Mouse (Mus musculus) ovary, postnatal 36 days (tissue): Measurements from ENCODE around the gene Ube2b.

Experiments
- DNase-seq: peaks from one replicate; pipeline ENCODE4 v3.0.0; 2022; ENCODE audit warnings: low spot score, mixed read lengths

Ube2b gene

DNA sequence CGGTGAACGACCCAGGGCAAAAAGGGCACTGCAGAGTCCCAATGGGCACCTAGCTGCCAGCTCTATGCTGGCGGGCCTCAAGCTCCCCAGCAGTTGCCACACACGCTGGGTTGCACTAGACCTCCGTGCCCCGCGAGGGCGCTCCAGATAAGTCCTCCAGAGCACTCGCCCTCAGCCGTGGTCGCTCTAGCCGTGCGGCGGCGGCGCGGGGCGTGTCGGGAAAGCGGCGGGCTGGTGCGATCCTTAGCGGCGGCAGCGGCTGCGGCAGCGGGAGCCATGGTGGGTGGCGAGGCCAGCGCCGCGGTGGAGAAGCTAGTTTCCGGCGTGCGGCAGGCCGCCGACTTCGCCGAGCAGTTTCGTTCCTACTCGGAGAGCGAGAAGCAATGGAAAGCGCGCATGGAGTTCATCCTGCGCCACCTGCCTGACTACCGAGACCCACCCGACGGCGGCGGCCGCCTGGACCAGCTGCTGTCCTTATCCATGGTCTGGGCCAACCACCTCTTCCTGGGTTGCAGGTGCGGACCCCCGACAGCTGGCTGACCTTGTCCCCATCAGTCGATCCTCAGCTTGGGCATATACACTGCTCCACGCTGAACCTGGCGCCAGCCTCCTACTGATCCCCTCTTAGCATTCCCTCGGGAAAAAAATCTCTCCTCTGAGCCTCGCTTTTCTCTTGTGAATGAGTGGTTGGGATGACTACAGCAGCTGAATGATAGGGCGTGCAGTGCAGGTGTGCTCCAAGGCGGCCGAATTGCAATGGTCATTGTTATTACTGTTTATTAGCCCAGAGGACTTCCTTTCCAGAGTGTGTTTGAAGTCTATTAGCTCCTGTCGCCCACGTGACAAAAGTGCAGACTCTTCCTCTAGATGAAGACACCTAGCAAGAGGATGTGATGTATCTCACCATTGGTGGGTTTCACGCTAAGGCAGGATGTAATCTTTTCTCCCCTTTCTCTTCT, 32.8 kb downstream of the Ube2b start, which contains the start of gene Cdkn2aipnl:
TSS of gene Cdkn2aipnl (plus strand) at position 219 of the 959 bp plus-strand sequence.
- peak; percentile 97 for DNase-seq

DNA sequence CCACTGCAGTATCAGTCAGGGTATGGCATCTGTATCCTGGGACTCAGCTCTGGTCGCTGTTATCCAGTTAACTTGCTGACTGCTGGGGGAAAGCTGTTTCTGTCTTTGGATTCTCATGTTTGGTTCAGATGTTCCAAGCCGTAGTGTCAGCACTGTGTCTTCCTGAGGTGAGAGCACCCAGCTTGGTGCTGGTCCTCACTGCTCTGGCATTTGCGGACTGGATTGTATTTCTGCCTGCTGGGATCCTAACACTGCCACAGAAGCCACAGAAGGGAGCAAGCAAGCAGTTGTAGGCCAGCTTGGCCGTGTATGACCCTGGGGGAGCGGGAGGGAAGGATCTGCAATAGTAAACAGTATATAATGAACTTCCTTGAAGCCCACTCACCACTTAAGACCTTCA, 33.9 kb downstream of the Ube2b start:
- no peak for DNase-seq

GRCm38 (mm10) chr11:51962277-51962676, 38.3 kb downstream of the Ube2b start:
- DNase-seq, result no peak

DNA sequence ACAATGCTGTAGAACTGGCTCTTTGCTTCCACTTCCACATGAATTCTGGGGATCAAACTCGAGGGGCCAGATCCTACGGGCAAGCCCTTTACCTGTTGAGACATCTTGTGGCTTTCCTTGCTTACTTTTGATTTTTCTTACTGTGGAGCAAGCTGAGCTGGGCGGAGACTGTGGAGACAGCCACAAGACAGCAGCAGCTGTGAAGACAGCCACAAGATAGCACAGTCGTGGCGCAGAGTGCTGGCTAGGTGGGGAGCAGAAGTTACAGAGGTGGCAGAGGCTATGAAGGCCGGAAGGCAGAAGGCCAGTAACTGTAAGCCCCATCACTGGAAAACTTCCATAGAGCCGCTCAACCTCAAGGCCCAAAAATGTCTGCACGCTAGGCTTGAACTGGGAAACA, 38.8 kb downstream of the Ube2b start:
- no peak for DNase-seq

- DNase-seq, result peak; percentile 14
Observed at GRCm38 (mm10) chr11:51960967-51961471, 39.5 kb downstream of the Ube2b start.

GRCm38 (mm10) chr11:51960061-51960460, 40.5 kb downstream of the Ube2b start:
- no peak for DNase-seq

GRCm38 (mm10) chr11:51959511-51959910, 41.1 kb downstream of the Ube2b start:
- DNase-seq, result no peak

DNA sequence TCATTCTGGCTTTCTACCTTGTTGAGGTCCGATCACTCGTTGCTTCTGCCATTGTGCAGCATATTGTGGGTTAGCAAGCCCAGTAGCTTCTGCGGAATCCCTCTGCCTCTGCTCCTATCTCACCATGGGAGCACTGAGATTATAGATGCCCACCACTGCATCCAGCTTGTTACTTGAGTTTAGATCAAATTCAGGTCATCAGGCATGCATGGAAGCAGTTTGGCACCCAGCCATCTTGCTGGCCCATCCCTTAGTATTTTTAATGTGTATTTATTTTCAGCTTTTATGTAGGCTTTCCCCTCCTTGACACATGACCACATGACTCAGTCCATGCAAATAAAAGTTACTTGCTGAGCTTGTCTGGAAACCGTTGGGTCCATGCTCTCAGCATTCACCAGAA, 42.8 kb downstream of the Ube2b start:
- DNase-seq, result no peak

DNA sequence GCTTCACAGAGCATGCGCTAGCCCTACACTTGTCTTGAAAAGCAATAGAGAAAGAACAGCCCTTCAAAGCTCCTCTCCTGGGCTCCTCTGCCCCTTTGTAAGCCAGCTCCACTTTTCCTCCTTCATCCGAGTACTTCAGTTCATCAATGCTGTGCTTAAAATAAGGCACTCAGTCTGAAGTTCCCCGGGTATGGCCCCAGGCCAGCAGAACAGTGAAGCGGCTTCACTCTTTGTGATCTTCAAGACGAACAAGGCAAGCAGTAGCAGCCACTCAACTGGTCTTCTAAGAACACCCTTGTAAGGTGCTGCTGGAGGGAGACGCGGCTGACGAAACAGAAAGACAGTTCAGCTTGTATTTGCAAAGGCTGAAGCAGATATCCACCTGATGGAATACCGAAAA, 44.5 kb downstream of the Ube2b start:
- DNase-seq, result no peak

- no peak for DNase-seq
Observed at GRCm38 (mm10) chr11:51951861-51952420, 48.6 kb downstream of the Ube2b start.

DNA sequence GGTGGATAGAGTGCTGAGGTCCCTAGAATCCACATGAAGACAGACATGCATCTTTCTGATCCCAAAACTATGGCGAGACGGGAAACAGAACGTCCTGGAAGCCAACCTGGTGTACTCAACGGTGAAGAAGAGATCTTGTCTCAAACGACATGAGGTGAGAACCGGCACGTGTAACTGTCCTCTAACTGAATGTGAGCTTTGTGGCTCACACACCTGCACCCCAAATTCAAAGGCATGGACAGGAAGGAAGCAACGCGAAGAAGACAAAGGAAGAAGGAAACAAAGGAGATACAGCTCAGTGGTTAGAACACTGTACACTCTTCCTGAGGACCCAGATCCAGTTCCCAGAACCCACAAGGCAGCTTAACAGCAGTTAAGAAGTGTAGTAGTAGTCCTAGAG, 50.6 kb downstream of the Ube2b start:
- DNase-seq, result no peak

DNA sequence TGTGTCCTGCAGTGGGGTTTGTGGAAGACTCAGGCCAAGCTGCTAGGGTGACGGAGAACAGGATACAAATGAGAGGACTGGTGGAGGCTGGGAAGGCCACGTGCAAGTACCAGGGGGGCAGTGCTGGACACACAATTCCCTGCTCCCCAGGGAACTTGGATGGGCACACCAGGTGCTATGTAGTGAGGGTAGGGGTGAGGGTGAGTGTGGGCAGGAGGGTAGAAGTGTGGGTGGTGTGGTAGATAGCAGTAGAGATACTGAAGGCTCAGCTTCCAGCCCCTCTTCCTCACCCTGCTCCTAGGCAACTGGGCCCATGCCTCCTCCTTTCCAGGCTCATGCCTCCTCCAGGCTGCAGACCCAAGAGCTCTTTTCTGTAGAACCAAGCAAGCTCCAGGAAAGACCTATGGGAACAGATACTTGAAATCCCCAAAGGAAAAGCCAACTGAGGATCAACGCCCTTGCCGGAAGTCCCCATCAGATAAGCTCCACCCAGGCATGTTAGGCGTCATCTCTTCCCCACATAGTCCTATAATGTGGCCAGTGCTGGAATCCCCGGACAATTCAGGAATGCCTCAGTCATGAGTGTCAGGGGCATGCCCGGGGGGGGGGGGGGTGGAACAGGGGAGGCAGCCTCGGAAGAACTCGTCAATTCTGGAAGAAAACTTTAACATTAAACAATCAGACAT, 51.3 kb downstream of the Ube2b start:
- no peak for DNase-seq

DNA sequence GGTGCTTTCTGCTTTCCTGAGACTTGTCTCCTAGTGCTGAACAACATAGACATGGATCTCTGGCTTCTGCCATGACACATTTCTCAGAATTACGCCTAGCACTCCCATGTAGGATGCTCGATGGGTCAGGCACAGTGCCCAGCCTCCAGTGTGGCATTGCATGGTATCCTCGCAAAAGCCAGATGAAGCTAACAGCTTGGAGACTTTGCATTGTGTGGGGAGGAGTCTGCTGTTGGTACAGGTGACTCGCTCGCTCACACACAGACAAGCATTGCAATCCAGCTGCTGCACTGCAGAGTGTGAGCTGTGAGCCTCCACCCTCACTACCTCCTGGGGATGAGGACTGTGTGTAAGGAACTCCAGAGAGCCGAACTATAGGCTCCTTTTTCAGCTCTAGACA, 54.4 kb downstream of the Ube2b start:
- no peak for DNase-seq

DNA sequence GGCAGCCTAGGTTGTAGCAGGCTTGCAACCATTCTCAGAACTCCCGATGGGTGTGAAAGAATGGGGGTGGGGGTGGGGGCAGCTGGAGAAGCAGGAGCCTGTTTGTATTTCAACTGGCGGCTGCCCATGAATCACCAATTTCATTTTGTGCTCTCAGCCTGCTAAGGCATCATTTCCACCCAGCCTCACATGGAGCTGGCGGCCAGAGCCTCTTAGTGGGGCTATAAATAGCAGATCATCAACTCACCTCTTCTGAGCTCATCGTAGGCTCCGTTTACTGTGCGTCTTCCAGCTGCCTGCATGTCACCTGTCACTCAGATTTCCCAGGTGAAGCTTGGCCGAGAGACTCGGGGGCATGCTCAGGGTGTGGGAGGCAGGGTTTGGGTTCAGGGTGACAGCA, 55.0 kb downstream of the Ube2b start:
- no peak for DNase-seq

DNA sequence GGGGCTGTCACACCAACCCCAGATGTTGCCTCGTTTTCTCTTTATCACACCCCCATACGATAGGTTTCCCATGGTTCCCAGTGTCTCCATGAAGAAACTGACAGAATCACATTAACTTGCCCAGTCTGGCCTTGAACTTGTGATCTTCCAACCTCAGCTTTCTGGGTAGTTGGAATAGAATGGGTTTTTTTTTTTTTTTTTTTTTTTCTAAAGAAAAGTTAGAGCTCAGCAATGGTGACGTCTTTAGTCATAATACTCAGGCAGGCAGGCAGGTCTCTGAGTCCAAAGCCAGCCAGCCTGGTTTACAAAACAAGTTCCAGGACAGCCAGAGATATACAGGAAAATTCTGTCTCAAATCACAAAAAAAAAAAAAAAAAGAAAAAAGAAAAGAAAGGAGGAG, 56.3 kb downstream of the Ube2b start:
- no peak for DNase-seq

- DNase-seq, result no peak
Observed at GRCm38 (mm10) chr11:51943500-51943841, 57.1 kb downstream of the Ube2b start.

DNA sequence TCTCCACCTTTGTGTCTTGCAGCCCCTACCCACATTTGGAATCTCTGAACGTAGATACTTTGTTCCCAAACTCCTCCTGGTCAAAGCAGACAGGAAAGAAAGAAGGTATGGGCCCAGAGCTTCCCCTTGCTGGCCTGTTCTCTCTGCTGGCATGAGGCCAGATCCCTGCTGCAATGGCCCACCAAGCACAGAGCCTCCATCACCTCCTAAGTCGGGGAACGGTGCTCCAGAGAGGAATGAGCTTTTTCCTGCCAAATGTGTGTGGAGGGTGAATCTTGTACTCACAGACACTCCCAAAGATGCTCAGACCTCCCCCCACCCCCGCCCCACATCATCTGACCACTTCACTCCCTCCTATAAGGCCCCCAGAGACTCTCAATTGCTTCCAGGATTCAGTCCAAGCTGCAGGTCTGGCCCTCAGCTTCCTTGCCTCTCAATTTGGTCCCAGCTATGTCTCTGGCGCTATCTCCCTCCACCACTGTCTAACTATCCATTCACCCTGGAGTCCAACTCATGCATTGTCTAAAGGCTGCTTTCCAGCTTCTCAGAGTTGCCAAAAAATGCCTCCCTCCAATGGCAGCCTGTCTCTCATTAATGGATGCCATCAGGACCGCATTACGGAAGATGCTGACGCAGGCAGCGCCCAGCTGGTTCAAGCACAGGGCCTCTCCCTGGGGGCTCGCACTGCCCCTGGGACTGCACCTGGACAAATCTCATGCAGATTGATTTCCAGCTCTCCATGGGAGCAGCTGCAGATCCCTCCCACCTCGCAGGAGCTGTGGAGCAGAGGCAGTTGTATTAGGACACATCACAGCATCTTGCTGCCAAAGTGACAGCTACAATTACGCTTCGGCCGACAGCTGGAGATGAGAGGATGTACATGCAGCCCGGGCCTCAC, 57.7 kb downstream of the Ube2b start:
- no peak for DNase-seq

- peak; percentile 17 for DNase-seq
Observed at GRCm38 (mm10) chr11:51940511-51940955, 60.0 kb downstream of the Ube2b start.

- no peak for DNase-seq
Observed at GRCm38 (mm10) chr11:51939590-51939955, 61.0 kb downstream of the Ube2b start.

DNA sequence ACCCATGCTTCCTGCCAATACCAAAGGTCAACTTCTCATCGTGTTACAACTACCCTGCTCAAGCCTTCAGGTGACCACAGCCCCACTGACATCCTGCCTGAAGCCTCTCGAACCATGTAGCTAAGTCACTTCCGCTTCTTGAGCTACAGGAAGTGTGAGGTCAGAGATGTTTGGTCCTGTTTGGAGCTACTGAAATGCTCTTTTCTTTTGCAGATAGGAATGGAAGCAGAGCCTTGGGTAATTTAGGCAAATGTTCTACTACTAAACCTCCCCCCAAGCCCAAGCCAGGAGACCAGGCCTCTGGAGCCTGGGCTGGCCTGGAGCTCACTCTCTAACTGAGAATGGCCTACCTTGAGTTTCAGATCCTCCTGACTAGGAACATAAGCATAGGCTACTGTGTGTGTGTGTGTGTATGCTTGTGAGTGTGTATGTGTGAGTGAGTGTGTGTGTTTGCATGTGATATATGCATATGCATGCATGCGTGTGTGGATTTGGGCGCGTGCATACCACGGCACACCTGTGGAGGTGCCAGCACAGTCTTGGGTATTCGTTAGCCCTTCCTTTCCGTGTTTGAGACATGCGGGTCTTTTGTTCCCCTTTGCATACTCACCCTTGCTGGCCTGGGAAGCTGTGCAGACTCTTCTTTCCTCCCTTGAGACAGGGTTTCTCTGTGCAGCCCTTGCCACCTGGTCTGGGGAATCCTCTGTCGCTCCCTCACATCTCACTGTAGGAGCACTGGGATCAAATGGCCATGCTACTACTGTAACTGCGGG, 61.6 kb downstream of the Ube2b start:
- no peak for DNase-seq

- no peak for DNase-seq
Observed at GRCm38 (mm10) chr11:51937361-51937781, 63.2 kb downstream of the Ube2b start.
